Mouse (Mus musculus) stomach, postnatal 0 days (tissue): ENCODE measurements at regions not wholly inside any gene's neighbourhood (a gene's known extent, or its start where the extent isn't known, plus 50 kb on each side); places are given as distances from the start of the nearest gene placed in this dataset.

Source experiments
- ATAC-seq: fragments of 200-750 bp; cut with Nextera tagmentation; 2 replicates; pipeline ENCODE4 v1.8.0; 2017; ENCODE audit not compliant: low FRiP score, low TSS enrichment
- DNase-seq: peaks from one replicate; pipeline ENCODE4 v3.0.0-alpha.2; 2016; ENCODE audit warnings: low spot score
- H3K27ac ChIP-seq: fragments of 300-500 bp; sonication (generic); replicated peaks from 2 replicates; pipeline ENCODE4 v1.5.1; 2014; ENCODE audit warnings: mild to moderate bottlenecking, control low read depth
- H3K27me3 ChIP-seq: fragments of 300-500 bp; sonication (generic); 2 replicates; pipeline ENCODE4 v1.6.1; 2014; ENCODE audit warnings: low read length; ENCODE audit not compliant: control insufficient read depth, insufficient read depth
- H3K36me3 ChIP-seq: fragments of 300-500 bp; sonication (generic); 2 replicates; pipeline ENCODE4 v1.6.1; 2014; ENCODE audit warnings: low read length, mixed read lengths; ENCODE audit not compliant: control insufficient read depth, insufficient read depth
- H3K4me1 ChIP-seq: fragments of 300-500 bp; sonication (generic); replicated peaks from 2 replicates; pipeline ENCODE4 v1.6.1; 2014; ENCODE audit warnings: antibody characterized with exemption; ENCODE audit not compliant: control insufficient read depth, insufficient read depth
- H3K4me2 ChIP-seq: fragments of 300-500 bp; sonication (generic); replicated peaks from 2 replicates; pipeline ENCODE4 v1.6.1; 2014; ENCODE audit warnings: low read depth, mild to moderate bottlenecking, control low read depth, moderate library complexity
- H3K4me3 ChIP-seq: fragments of 300-500 bp; sonication (generic); 2 replicates; pipeline ENCODE4 v1.5.1; 2014; ENCODE audit warnings: low read depth, low read length, control low read depth
- H3K9ac ChIP-seq: fragments of 300-500 bp; sonication (generic); 2 replicates; pipeline ENCODE4 v1.6.1; 2014; ENCODE audit warnings: mild to moderate bottlenecking, low read length, control low read depth, mixed read lengths
- H3K9me3 ChIP-seq: fragments of 300-500 bp; sonication (generic); 2 replicates; pipeline ENCODE4 v1.6.1; 2016; ENCODE audit warnings: low read length; ENCODE audit not compliant: control insufficient read depth
- CTCF ChIP-seq: IDR thresholded peaks from 2 replicates; pipeline ENCODE4 v1.5.1; 2016; ENCODE audit warnings: antibody characterized with exemption, low read depth, mild to moderate bottlenecking, moderate library complexity
- EP300 ChIP-seq: optimal IDR thresholded peaks from 2 replicates; pipeline ENCODE3; 2016; ENCODE audit warnings: antibody characterized with exemption
- WGBS: fragments of 180-500 bp; shearing (Covaris S2); extraction: QIAGEN DNeasy Blood & Tissue Kit; methylation state at CpG from one replicate; pipeline ENCODE4 v1.1.7; 2014; 5-methylcytosine and 5-hydroxymethylcytosine counted together

- TF ChIP-seq CTCF (no peak), EP300 (no peak)
- H3K4me2 ChIP-seq = no peak overlapping the region
- H3K4me1 ChIP-seq = no peaks in the 10 kb centered on the region
- DNase-seq (no peak), ATAC-seq (no peak)
- H3K9ac ChIP-seq = no peak overlapping the region
- H3K27me3 ChIP-seq = no peaks in the 10 kb centered on the region
- no peaks in the 10 kb centered on the region for H3K9me3 ChIP-seq
- no peak overlapping the region for H3K27ac ChIP-seq
- H3K4me3 ChIP-seq = no peak overlapping the region
- whole genome bisulfite sequencing = 49% methylated on average over 8 of the region's 8 CpGs
- H3K36me3 ChIP-seq = no peaks in the 10 kb centered on the region
Measured at GRCm38 (mm10) chr4:142749918-142750317, 462.9 kb downstream of the Prdm2 start.

DNA sequence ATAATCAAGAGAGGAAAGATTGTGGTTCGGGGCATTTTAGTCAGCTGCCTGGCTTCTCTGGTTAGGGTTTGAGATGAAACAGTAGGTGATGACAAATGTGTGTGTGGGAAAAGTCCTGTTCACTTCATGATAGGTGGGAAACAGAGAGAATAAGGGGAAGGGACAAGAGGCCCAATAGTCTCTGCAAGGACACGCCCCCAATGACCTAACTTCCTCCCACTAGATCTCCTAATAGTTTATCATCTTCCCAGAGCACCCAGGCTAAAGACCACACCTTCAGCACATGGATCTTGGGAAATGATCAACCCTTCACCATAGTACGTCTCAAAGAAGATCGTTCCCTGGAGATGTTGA, 484.3 kb upstream of the Kazn start:
- H3K4me2 ChIP-seq = no peak overlapping the region
- no peak for ATAC-seq
- no peak for DNase-seq
- H3K27me3 ChIP-seq = no peaks in the 10 kb centered on the region
- H3K36me3 ChIP-seq = no peaks in the 10 kb centered on the region
- H3K9me3 ChIP-seq = no peaks in the 10 kb centered on the region
- H3K9ac ChIP-seq = no peak overlapping the region
- no peaks in the 10 kb centered on the region for H3K4me1 ChIP-seq
- H3K4me3 ChIP-seq = no peak overlapping the region
- no peak overlapping the region for H3K27ac ChIP-seq
- no peak for TF ChIP-seq CTCF
- no peak for TF ChIP-seq EP300
- 85% methylated on average over 4 of the region's 4 CpGs for WGBS

DNA sequence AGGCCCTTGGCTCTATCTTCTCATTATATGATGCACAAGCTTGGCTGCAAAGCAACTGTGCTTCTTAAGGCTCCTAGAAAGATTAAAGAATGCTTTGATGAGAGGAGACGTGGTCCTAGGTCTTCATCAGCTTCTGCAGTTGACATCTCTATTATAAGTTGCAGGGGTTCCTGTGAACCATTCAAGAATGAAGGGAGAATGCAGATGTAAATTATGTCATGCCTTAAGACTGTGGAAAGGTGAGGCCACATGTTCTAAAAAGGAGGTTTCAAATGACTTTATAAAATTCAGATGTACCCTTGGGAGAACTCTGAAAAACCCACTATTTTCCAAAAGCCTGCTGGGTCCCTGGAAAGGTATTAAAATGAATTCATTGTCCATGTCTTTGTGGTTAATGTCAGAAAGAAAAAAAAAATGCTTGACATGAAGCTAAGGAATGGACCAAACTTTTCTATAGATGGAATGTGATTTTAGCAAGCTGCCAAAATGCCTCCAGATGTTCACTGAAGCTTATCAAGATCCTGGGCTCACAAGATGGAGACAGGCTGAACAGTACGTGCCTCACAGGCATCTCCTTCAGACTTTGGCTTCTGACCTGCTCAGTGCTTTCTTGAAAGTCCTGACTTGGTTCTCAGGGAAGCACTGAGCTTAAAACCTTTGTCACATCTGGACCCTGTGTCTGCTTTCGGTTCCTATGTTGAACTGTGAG, 483.8 kb upstream of the Kazn start:
- ATAC-seq (no peak), DNase-seq (no peak)
- 55% methylated on average over 3 of the region's 3 CpGs for WGBS
- H3K4me3 ChIP-seq = no peak overlapping the region
- no peak overlapping the region for H3K27ac ChIP-seq
- H3K9ac ChIP-seq = no peak overlapping the region
- H3K4me1 ChIP-seq = no peaks in the 10 kb centered on the region
- H3K9me3 ChIP-seq = no peaks in the 10 kb centered on the region
- H3K4me2 ChIP-seq = no peak overlapping the region
- H3K36me3 ChIP-seq = no peaks in the 10 kb centered on the region
- H3K27me3 ChIP-seq = no peaks in the 10 kb centered on the region
- TF ChIP-seq EP300 = no peak
- no peak for TF ChIP-seq CTCF

DNA sequence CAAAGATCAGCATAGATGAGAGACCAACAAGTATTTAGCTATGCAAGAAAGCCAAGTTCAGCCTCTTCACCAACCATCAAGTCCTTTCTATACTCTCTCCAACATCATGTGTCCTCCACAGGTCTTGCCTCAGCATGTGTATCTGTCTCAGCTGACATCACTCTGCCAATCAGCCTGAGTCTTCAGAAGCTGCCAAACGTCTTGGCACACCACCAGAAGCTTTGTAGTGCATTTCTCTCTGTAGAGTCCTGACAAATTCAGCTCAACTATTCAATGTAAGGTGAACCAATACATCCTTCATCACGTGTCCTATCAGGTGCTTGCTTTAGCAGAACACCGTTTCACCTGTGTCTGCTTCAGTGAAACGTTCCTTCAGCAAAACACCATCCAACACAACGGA, 462.4 kb upstream of the Kazn start:
- no peaks in the 10 kb centered on the region for H3K9me3 ChIP-seq
- no peak overlapping the region for H3K27ac ChIP-seq
- no peaks in the 10 kb centered on the region for H3K4me1 ChIP-seq
- DNase-seq (no peak), ATAC-seq (no peak)
- no peak overlapping the region for H3K9ac ChIP-seq
- no peaks in the 10 kb centered on the region for H3K27me3 ChIP-seq
- no peak overlapping the region for H3K4me3 ChIP-seq
- 79% methylated on average over 5 of the region's 5 CpGs for WGBS
- TF ChIP-seq CTCF (no peak), EP300 (no peak)
- H3K4me2 ChIP-seq = no peak overlapping the region
- H3K36me3 ChIP-seq = no peaks in the 10 kb centered on the region

DNA sequence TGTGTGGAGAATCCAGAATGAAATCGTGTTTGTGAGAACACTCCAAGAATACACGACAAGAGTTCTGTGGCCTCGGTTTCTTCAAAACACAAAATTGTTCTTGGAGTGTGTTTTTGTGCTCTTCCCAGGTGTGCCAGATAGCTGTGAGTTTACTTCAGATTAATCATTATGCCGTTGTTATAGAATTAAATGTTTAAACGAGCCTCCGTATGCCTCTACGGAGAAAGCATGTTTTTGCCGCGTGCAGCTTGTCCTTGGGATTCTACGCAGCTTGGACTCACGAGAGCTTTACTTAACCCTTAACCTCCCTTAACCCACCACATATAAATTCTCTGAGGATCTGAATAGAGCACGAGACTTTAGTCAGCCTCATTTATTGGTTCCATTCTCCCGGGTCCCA, 455.7 kb upstream of the Kazn start:
- no peak for TF ChIP-seq CTCF
- no peak for TF ChIP-seq EP300
- no peaks in the 10 kb centered on the region for H3K36me3 ChIP-seq
- no peaks in the 10 kb centered on the region for H3K9me3 ChIP-seq
- ATAC-seq (no peak), DNase-seq (no peak)
- H3K4me2 ChIP-seq = no peak overlapping the region
- no peaks in the 10 kb centered on the region for H3K27me3 ChIP-seq
- no peak overlapping the region for H3K9ac ChIP-seq
- no peak overlapping the region for H3K27ac ChIP-seq
- 36% methylated on average over 13 of the region's 13 CpGs for WGBS
- H3K4me1 ChIP-seq = no peaks in the 10 kb centered on the region
- H3K4me3 ChIP-seq = no peak overlapping the region

GRCm38 (mm10) chr4:142688241-142688640, 449.0 kb upstream of the Kazn start:
- ATAC-seq (no peak), DNase-seq (no peak)
- no peak overlapping the region for H3K4me3 ChIP-seq
- no peaks in the 10 kb centered on the region for H3K36me3 ChIP-seq
- H3K9me3 ChIP-seq = no peaks in the 10 kb centered on the region
- H3K9ac ChIP-seq = no peak overlapping the region
- TF ChIP-seq CTCF (no peak), EP300 (no peak)
- H3K27me3 ChIP-seq = no peaks in the 10 kb centered on the region
- H3K4me2 ChIP-seq = no peak overlapping the region
- H3K27ac ChIP-seq = no peak overlapping the region
- no peaks in the 10 kb centered on the region for H3K4me1 ChIP-seq
- WGBS = 74% methylated on average over 6 of the region's 6 CpGs
